Mouse (Mus musculus) CH12.LX (cell line): ENCODE measurements around the gene Macrod2.

Experiments used
- CTCF ChIP-seq, 2 experiments: IDR thresholded peaks in 1 of 2; conservative IDR thresholded peaks in 1 of 2; 2 replicates each; pipeline ENCODE4 v1.5.1; 2011 to 2012; ENCODE audit warnings: low read depth in 2 of 2, low read length in 2 of 2, improper control_type of control experiment in 1 of 2, inconsistent platforms in 1 of 2, mild to moderate bottlenecking in 1 of 2, moderate library complexity in 1 of 2
- NRF1 ChIP-seq: IDR thresholded peaks from 2 replicates; pipeline ENCODE4 v1.6.1; 2014; ENCODE audit warnings: low read depth, mild to moderate bottlenecking, inconsistent platforms, low read length, improper control_type of control experiment, moderate library complexity
- UBTF ChIP-seq: IDR thresholded peaks from 2 replicates; pipeline ENCODE4 v1.6.1; 2012; ENCODE audit warnings: low read depth, mild to moderate bottlenecking, inconsistent platforms, low read length, improper control_type of control experiment, moderate library complexity

DNA sequence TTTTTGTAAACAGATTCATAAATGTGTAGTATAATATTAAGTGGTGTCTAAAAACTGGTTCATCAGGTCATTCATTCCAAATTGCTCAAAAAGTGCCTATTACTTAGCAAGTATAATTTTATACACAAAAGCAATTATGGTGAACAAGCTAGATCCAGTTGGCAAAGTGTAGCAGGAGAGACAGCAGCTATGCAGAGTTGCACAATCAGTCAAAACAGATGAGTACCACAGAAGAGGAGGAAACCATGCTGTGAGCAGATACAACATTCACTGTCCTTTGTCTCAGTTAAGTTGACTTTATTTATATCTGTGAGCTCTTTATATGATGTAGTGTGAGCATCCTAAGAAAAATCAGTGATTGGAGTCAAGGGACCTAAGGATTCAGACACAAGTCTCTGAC, 2012.2 kb downstream of the Macrod2 start:
- TF ChIP-seq NRF1 (no peak), UBTF (no peak), CTCF (conservative IDR thresholded peaks at IDR 0.05 in 1 of 2, IDR thresholded peaks at IDR 0.05 in 1 of 2; ENCODE audit: low read depth in 2 of 2, low read length in 2 of 2) (no peak)
